Mouse (Mus musculus) T-helper 2 cell (primary cell): ENCODE data around the gene Fgr.

Experiments used
- in situ Hi-C: fragments of 300-600 bp; cut with MboI, MseI; formaldehyde crosslinking; loops from one replicate; pipeline ENCODE4 v1.15.1; 2025; ENCODE audit warnings: high pct_unique_total_duplicates

The Fgr gene

GRCm38 (mm10) chr4:132958741-132959678 is 14.9 kb upstream of the Fgr start:
- in situ Hi-C loops = no loop called here

- in situ Hi-C loops = loop anchor here (5.0 kb wide), 1 partner anchor 88 kb away; no protein-coding TSS in a partner anchor
These were observed 14.2 kb upstream of the Fgr start for GRCm38 (mm10) chr4:132959679-132960045.

GRCm38 (mm10) chr4:132960313-132960712 is 13.6 kb upstream of the Fgr start:
- in situ Hi-C loops = loop anchor here (5.0 kb wide), 1 partner anchor 87 kb away; no protein-coding TSS in a partner anchor

GRCm38 (mm10) chr4:132960864-132961639 is 12.8 kb upstream of the Fgr start:
- in situ Hi-C loops = loop anchor here (5.0 kb wide), 1 partner anchor 86 kb away; no protein-coding TSS in a partner anchor

- in situ Hi-C loops = loop anchor here (5.0 kb wide), 1 partner anchor 85 kb away; no protein-coding TSS in a partner anchor
These were observed 12.0 kb upstream of the Fgr start for GRCm38 (mm10) chr4:132961866-132962265.

GRCm38 (mm10) chr4:132962628-132963027 is 11.3 kb upstream of the Fgr start:
- in situ Hi-C loops = loop anchor here (5.0 kb wide), 1 partner anchor 85 kb away; no protein-coding TSS in a partner anchor

- in situ Hi-C loops = loop anchor here (5.0 kb wide), 1 partner anchor 84 kb away; no protein-coding TSS in a partner anchor
These were observed 10.5 kb upstream of the Fgr start for GRCm38 (mm10) chr4:132963436-132963835.

- in situ Hi-C loops = loop anchor here (5.0 kb wide), 1 partner anchor 83 kb away; no protein-coding TSS in a partner anchor
These were observed 9.8 kb upstream of the Fgr start for GRCm38 (mm10) chr4:132964064-132964463.

- in situ Hi-C loops = loop anchor here (5.0 kb wide), 1 partner anchor 83 kb away; no protein-coding TSS in a partner anchor
These were observed 9.4 kb upstream of the Fgr start for GRCm38 (mm10) chr4:132964473-132964872.

GRCm38 (mm10) chr4:132968105-132968938 is 5.6 kb upstream of the Fgr start:
- in situ Hi-C loops = no loop called here

- in situ Hi-C loops = no loop called here
These were observed 2.3 kb upstream of the Fgr start for GRCm38 (mm10) chr4:132971601-132972000.

- in situ Hi-C loops = no loop called here
These were observed 1.8 kb upstream of the Fgr start for GRCm38 (mm10) chr4:132972101-132972500.

GRCm38 (mm10) chr4:132972556-132972955 is 1.3 kb upstream of the Fgr start:
- in situ Hi-C loops = no loop called here

GRCm38 (mm10) chr4:132973186-132973585 is 709 bp upstream of the Fgr start:
- in situ Hi-C loops = no loop called here

- in situ Hi-C loops = no loop called here
These were observed 1.0 kb downstream of the Fgr start for GRCm38 (mm10) chr4:132974904-132975303.

- in situ Hi-C loops = no loop called here
These were observed 1.9 kb downstream of the Fgr start for GRCm38 (mm10) chr4:132975791-132976190.

GRCm38 (mm10) chr4:132976729-132977128 is 2.8 kb downstream of the Fgr start:
- in situ Hi-C loops = no loop called here

- in situ Hi-C loops = no loop called here
These were observed 3.7 kb downstream of the Fgr start for GRCm38 (mm10) chr4:132977597-132977996.

GRCm38 (mm10) chr4:132979186-132979585 is 5.3 kb downstream of the Fgr start:
- in situ Hi-C loops = no loop called here

- in situ Hi-C loops = no loop called here
These were observed 7.7 kb downstream of the Fgr start for GRCm38 (mm10) chr4:132981621-132982020.

GRCm38 (mm10) chr4:132982999-132983398 is 9.1 kb downstream of the Fgr start:
- in situ Hi-C loops = no loop called here
